Mouse (Mus musculus): ENCODE results near the gene Invs.

- no peak for TF ChIP-seq E2F4 (IDR thresholded peaks at IDR 0.05; ENCODE audit: insufficient read depth)
- TF ChIP-seq MYOG (IDR thresholded peaks at IDR 0.05; ENCODE audit: control insufficient read depth in 1 of 3, insufficient read depth in 1 of 3, insufficient read length in 2 of 3, low read depth in 2 of 3) = no peak
- no peak for TF ChIP-seq POLR2A (IDR thresholded peaks at IDR 0.05; ENCODE audit: insufficient read length, low read depth)
- no peak for TF ChIP-seq POLR2AphosphoS2 (IDR thresholded peaks at IDR 0.05; ENCODE audit: insufficient read length, low read depth)
- no peak for TF ChIP-seq MYOD1 (IDR thresholded peaks at IDR 0.05; ENCODE audit: control insufficient read depth in 1 of 3, insufficient read length in 2 of 3, low read depth in 2 of 3)
- no peak for TF ChIP-seq SRF (IDR thresholded peaks at IDR 0.05; ENCODE audit: control insufficient read depth, insufficient read length, low read depth)
- TF ChIP-seq USF1 (IDR thresholded peaks at IDR 0.05; ENCODE audit: low read depth) = no peak
- no peak for TF ChIP-seq TCF12 (IDR thresholded peaks at IDR 0.05; ENCODE audit: insufficient read depth, poor library complexity, severe bottlenecking)
- TF ChIP-seq MAX (IDR thresholded peaks at IDR 0.05; ENCODE audit: low read depth) = no peak
- TF ChIP-seq CEBPB (IDR thresholded peaks at IDR 0.05; ENCODE audit: insufficient read depth, poor library complexity, severe bottlenecking) = no peak
- TF ChIP-seq REST (IDR thresholded peaks at IDR 0.05; ENCODE audit: insufficient read depth, insufficient read length) = no peak
- TF ChIP-seq TCF3 (IDR thresholded peaks at IDR 0.05; ENCODE audit: insufficient read length, low read depth) = no peak
Observed at GRCm38 (mm10) chr4:48271838-48272237, 7.7 kb upstream of the Invs start.
